Mouse (Mus musculus) limb, embryonic 12.5 days (tissue): ENCODE measurements around the gene Cplx3. TPM values are rescaled to one million over a fixed set of nuclear protein-coding genes. Genes with fewer than 3 reads are reported as not detected.

ENCODE experiments used
- ATAC-seq: fragments of 200-750 bp; cut with Nextera tagmentation; 2 replicates; pipeline ENCODE4 v1.8.0; 2017; ENCODE audit warnings: low read depth, moderate TSS enrichment; ENCODE audit not compliant: insufficient number of reproducible peaks, insufficient read depth, low FRiP score, low TSS enrichment
- H3K27ac ChIP-seq: fragments of 300-500 bp; sonication (generic); 2 replicates; pipeline ENCODE4 v1.5.1; 2016; ENCODE audit warnings: mild to moderate bottlenecking, moderate library complexity
- H3K27me3 ChIP-seq: fragments of 300-500 bp; sonication (generic); 2 replicates; pipeline ENCODE4 v1.6.1; 2016; ENCODE audit warnings: mild to moderate bottlenecking, moderate library complexity
- H3K36me3 ChIP-seq: fragments of 300-500 bp; sonication (generic); 2 replicates; pipeline ENCODE4 v1.6.1; 2016; ENCODE audit warnings: mild to moderate bottlenecking, moderate library complexity
- H3K4me1 ChIP-seq: fragments of 300-500 bp; sonication (generic); replicated peaks from 2 replicates; pipeline ENCODE4 v1.6.1; 2016
- H3K4me2 ChIP-seq: fragments of 300-500 bp; sonication (generic); 2 replicates; pipeline ENCODE4 v1.6.1; 2016; ENCODE audit warnings: mild to moderate bottlenecking, moderate library complexity
- H3K4me3 ChIP-seq: fragments of 300-500 bp; sonication (generic); replicated peaks from 2 replicates; pipeline ENCODE4 v1.5.1; 2016; ENCODE audit warnings: mild to moderate bottlenecking
- H3K9ac ChIP-seq: fragments of 300-500 bp; sonication (generic); replicated peaks from 2 replicates; pipeline ENCODE4 v1.6.1; 2016; ENCODE audit warnings: mild to moderate bottlenecking, moderate library complexity
- H3K9me3 ChIP-seq: fragments of 300-500 bp; sonication (generic); 2 replicates; pipeline ENCODE4 v1.6.1; 2016; ENCODE audit warnings: mild to moderate bottlenecking, moderate library complexity
- WGBS: fragments of 180-500 bp; shearing (Covaris S2); methylation state at CpG from one replicate; pipeline ENCODE4 v1.1.7; 2016; 5-methylcytosine and 5-hydroxymethylcytosine counted together
- polyA plus RNA-seq: library from polyadenylated mRNA; unstranded; fragments of >200 nt; fragmentation: Nextera tagmentation; extraction: Ambion mirVana; gene quantifications from 2 replicates; pipeline ENCODE4 v1.2.1, GENCODE M21; 2016

Cplx3 gene
- polyA plus RNA-seq, 1 experiment from 2014 or later = not detected

DNA sequence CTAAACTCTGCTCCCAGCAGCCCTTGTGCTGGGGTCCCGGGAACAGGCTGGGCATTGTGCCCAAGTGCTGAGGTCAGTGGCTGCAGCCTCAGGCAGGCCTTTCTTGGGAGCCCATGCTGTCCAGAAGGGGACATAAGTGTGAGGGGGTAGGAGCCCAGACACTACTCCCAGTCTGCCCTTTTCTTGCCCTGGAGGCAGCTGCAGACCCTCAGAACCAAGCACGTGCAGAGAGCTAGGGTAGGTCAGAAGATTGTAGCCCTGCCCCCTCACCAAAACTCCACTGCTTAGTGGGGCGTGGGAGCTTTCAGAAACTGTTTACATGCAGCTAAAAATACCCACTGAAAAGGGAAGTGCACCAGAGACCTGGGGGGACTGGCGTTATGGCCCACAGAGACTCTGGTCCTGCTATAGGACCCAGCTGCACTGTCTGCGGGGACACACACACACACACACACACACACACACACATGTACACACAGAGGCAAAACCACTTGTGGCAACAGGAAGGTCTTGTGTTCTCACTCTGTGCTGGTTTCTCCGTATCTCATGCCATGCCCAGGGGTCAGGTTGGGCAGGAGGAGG lies 31.8 kb upstream of the Cplx3 start:
- WGBS = 37% methylated on average over 6 of the region's 6 CpGs
- Histone ChIP-seq H3K4me3 (no peak overlapping the region), H3K9ac (peak overlapping the region; percentile 52), H3K4me2 (peak overlapping the region; percentile 50), H3K4me1 (peaks cover 70% of the 10 kb centered on the region), H3K27me3 (no peaks in the 10 kb centered on the region), H3K36me3 (peaks cover 32% of the 10 kb centered on the region), H3K27ac (peak overlapping the region; percentile 91), H3K9me3 (no peaks in the 10 kb centered on the region)
- ATAC-seq = peak; percentile 37

DNA sequence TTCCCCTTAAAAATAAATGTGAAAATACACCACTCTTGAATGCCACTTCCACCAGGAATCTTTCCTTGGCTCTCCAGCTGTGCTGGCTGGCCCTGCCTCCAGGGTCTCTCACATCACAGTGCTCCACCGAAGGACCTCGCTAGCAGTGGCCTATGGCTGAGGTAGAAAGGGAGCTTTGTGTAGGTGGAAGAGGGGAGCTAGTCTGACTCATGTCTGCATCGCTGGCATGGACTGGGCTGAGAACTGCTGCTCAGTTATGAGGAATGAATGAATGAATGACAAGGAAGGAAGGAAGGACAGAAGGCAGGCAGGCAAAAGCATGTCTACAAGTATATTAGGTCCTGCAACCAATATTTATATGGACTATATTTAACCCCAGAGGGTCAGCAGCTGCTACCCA lies 31.2 kb upstream of the Cplx3 start:
- Histone ChIP-seq H3K27me3 (no peaks in the 10 kb centered on the region), H3K4me1 (peaks cover 65% of the 10 kb centered on the region), H3K36me3 (peaks cover 35% of the 10 kb centered on the region), H3K9me3 (no peaks in the 10 kb centered on the region), H3K27ac (peak overlapping the region; percentile 91), H3K4me3 (no peak overlapping the region), H3K4me2 (peak overlapping the region; percentile 50), H3K9ac (peak overlapping the region; percentile 52; the same call in 1 of the 2 replicates)
- 66% methylated on average over 3 of the region's 3 CpGs for WGBS
- ATAC-seq = peak; percentile 35; the same call in 1 of the 2 replicates

- Histone ChIP-seq H3K36me3 (peaks cover 55% of the 10 kb centered on the region), H3K9me3 (no peaks in the 10 kb centered on the region), H3K4me1 (peaks cover 28% of the 10 kb centered on the region), H3K4me3 (no peak overlapping the region), H3K27me3 (no peaks in the 10 kb centered on the region), H3K4me2 (no peak overlapping the region), H3K9ac (no peak overlapping the region), H3K27ac (no peak overlapping the region)
- WGBS = 52% methylated on average over 4 of the region's 4 CpGs
- no peak for ATAC-seq
Observed at GRCm38 (mm10) chr9:57633481-57634024, 27.5 kb upstream of the Cplx3 start.

GRCm38 (mm10) chr9:57629118-57629874 lies 23.2 kb upstream of the Cplx3 start:
- H3K27ac ChIP-seq = 0 out of 2 replicates have a peak overlapping the region, but pooled peaks have one; percentile 29
- no peaks in the 10 kb centered on the region for H3K27me3 ChIP-seq
- ATAC-seq = peak; percentile 48
- peaks cover 7% of the 10 kb centered on the region for H3K4me1 ChIP-seq
- no peak overlapping the region for H3K4me3 ChIP-seq
- H3K36me3 ChIP-seq = peaks cover 94% of the 10 kb centered on the region
- WGBS = 72% methylated on average over 14 of the region's 14 CpGs
- H3K9ac ChIP-seq = no peak overlapping the region
- H3K9me3 ChIP-seq = no peaks in the 10 kb centered on the region
- no peak overlapping the region for H3K4me2 ChIP-seq

DNA sequence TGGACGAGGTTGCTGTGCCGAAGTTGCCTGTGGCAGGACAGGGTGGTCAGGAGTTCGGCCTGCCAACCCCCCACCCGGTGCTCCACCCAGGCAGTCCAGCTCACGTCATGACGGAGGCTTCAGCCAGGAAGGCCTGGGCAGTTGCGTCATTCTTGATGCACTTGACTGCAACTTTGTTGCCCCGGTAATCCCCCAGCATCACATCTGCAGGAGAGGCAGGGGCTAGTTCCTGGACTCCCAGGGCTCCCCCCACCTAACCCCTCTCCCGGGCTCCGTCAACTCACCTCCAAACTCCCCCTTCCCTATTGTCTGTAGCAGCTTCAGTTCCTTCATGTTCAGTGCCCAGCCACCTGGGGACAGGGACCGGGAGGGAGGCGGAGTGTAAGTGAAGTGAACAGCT lies 22.6 kb upstream of the Cplx3 start:
- Histone ChIP-seq H3K4me3 (no peak overlapping the region), H3K27me3 (no peaks in the 10 kb centered on the region), H3K4me2 (no peak overlapping the region), H3K9ac (no peak overlapping the region), H3K4me1 (peaks cover 2% of the 10 kb centered on the region), H3K27ac (no peak overlapping the region), H3K36me3 (peaks cover 94% of the 10 kb centered on the region), H3K9me3 (no peaks in the 10 kb centered on the region)
- no peak for ATAC-seq
- 95% methylated on average over 12 of the region's 12 CpGs for WGBS

- ATAC-seq = no peak
- H3K9ac ChIP-seq = no peak overlapping the region
- H3K36me3 ChIP-seq = peaks cover 88% of the 10 kb centered on the region
- 92% methylated on average over 11 of the region's 11 CpGs for WGBS
- no peak overlapping the region for H3K4me3 ChIP-seq
- H3K9me3 ChIP-seq = no peaks in the 10 kb centered on the region
- H3K4me1 ChIP-seq = no peaks in the 10 kb centered on the region
- no peaks in the 10 kb centered on the region for H3K27me3 ChIP-seq
- H3K4me2 ChIP-seq = no peak overlapping the region
- no peak overlapping the region for H3K27ac ChIP-seq
Observed at GRCm38 (mm10) chr9:57627892-57628291, 21.8 kb upstream of the Cplx3 start.

DNA sequence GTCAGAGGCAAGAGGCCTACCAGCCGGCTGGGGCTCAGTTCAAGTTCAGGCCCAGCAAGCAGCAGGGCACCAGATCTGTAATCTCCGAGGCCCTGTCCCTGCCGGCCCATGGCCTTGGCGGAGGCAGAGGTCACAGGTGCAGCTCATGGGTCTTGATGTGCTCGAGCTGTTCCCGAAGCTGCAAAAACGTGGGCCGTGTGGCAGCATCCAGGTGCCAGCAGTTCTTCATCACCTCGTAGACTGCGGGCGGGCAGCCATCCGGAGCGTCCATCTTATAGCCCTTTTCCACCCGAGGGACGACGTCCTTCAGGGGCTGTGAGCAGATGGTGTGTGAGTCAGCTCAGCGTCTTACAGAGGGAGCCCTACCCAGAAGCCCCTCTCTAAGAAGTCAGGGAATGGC lies 21.1 kb upstream of the Cplx3 start:
- H3K9ac ChIP-seq = peak overlapping the region; percentile 9; the same call in 1 of the 2 replicates
- no peak for ATAC-seq
- no peak overlapping the region for H3K4me2 ChIP-seq
- H3K27ac ChIP-seq = no peak overlapping the region
- H3K4me1 ChIP-seq = no peaks in the 10 kb centered on the region
- no peaks in the 10 kb centered on the region for H3K27me3 ChIP-seq
- H3K4me3 ChIP-seq = no peak overlapping the region
- peaks cover 83% of the 10 kb centered on the region for H3K36me3 ChIP-seq
- WGBS = 92% methylated on average over 17 of the region's 17 CpGs
- no peaks in the 10 kb centered on the region for H3K9me3 ChIP-seq

- peaks cover 72% of the 10 kb centered on the region for H3K36me3 ChIP-seq
- H3K4me2 ChIP-seq = no peak overlapping the region
- no peak overlapping the region for H3K27ac ChIP-seq
- no peaks in the 10 kb centered on the region for H3K9me3 ChIP-seq
- H3K27me3 ChIP-seq = no peaks in the 10 kb centered on the region
- H3K4me3 ChIP-seq = no peak overlapping the region
- 85% methylated on average over 15 of the region's 15 CpGs for WGBS
- no peak for ATAC-seq
- no peaks in the 10 kb centered on the region for H3K4me1 ChIP-seq
- H3K9ac ChIP-seq = no peak overlapping the region
Observed at GRCm38 (mm10) chr9:57625674-57626500, 19.8 kb upstream of the Cplx3 start.

DNA sequence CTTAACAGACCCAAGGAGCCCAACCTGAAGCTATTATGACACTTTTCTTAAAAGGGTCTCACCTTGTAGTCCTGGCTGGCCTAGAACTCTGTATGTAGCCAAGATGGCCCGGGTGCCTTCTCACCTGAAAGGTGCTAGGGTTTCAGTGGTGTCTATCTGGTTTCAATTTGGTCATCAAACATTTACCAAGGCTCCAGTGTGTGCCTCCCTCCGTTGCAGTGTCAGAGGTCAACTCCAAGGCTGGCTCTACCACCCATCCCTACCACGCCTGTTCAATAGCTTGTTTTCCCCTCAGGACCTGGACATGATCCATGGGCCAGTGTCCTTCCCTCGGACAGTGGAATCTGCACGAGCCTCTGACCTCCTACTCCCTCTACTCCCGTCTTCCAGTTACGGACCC lies 18.2 kb upstream of the Cplx3 start:
- Histone ChIP-seq H3K9ac (no peak overlapping the region), H3K4me1 (no peaks in the 10 kb centered on the region), H3K4me3 (no peak overlapping the region), H3K4me2 (no peak overlapping the region), H3K36me3 (peaks cover 56% of the 10 kb centered on the region), H3K27me3 (no peaks in the 10 kb centered on the region), H3K27ac (no peak overlapping the region), H3K9me3 (no peaks in the 10 kb centered on the region)
- ATAC-seq = no peak
- 81% methylated on average over 7 of the region's 7 CpGs for WGBS

GRCm38 (mm10) chr9:57620674-57621073 lies 14.6 kb upstream of the Cplx3 start, which contains the start of gene Lman1l:
Gene Lman1l, minus strand, starts transcription at chr9:57620774.
- Histone ChIP-seq H3K4me1 (no peaks in the 10 kb centered on the region), H3K4me3 (no peak within 1 kb of the TSS), H3K9me3 (no peaks in the 10 kb centered on the region), H3K27ac (no peak within 1 kb of the TSS), H3K4me2 (no peak within 1 kb of the TSS), H3K27me3 (no peaks in the 10 kb centered on the region), H3K9ac (no peak within 1 kb of the TSS), H3K36me3 (peaks cover 19% of the 10 kb centered on the region)
- 95% methylated on average over 5 of the region's 5 CpGs for WGBS
- ATAC-seq = no peak

- Histone ChIP-seq H3K9ac (no peak overlapping the region), H3K27ac (no peak overlapping the region), H3K9me3 (no peaks in the 10 kb centered on the region), H3K27me3 (no peaks in the 10 kb centered on the region), H3K36me3 (peaks cover 1% of the 10 kb centered on the region; the same call in 1 of the 2 replicates), H3K4me1 (no peaks in the 10 kb centered on the region), H3K4me3 (no peak overlapping the region), H3K4me2 (no peak overlapping the region)
- WGBS = 70% methylated on average over 8 of the region's 8 CpGs
- ATAC-seq = no peak
Observed at GRCm38 (mm10) chr9:57618854-57619253, 12.8 kb upstream of the Cplx3 start.
